Mouse (Mus musculus) ES-E14 (cell line): ENCODE data around the gene Vangl1. TPM values are rescaled to one million over a fixed set of nuclear protein-coding genes. Genes with fewer than 3 reads are reported as not detected.

Experiments used
- DNase-seq: peaks from one replicate; pipeline ENCODE4 v3.0.0-alpha.2; 2013; ENCODE audit warnings: low read depth, low spot score
- H3K27ac ChIP-seq: 2 replicates; pipeline ENCODE4 v1.5.1; 2012; ENCODE audit warnings: low read depth, mild to moderate bottlenecking, low read length, moderate library complexity, mixed read lengths; ENCODE audit not compliant: poor library complexity, insufficient read depth, severe bottlenecking
- H3K36me3 ChIP-seq: 2 replicates; pipeline ENCODE4 v1.6.1; 2012; ENCODE audit warnings: mild to moderate bottlenecking, low read length, moderate library complexity, mixed read lengths; ENCODE audit not compliant: control insufficient read depth, poor library complexity, insufficient read depth, severe bottlenecking
- H3K4me1 ChIP-seq, 2 experiments: fragments of 150-350 bp in 1 of 2; sonication (generic) in 1 of 2; 2 replicates each; pipeline ENCODE4 v1.6.1; 2012; ENCODE audit warnings: low read length in 2 of 2, mild to moderate bottlenecking in 1 of 2, mixed read lengths in 1 of 2; ENCODE audit not compliant: control insufficient read depth in 2 of 2, insufficient read depth in 2 of 2, poor library complexity in 1 of 2
- H3K4me3 ChIP-seq, 2 experiments: fragments of 150-350 bp in 1 of 2; sonication (generic) in 1 of 2; 2 replicates each; pipeline ENCODE4 v1.5.1; 2012; ENCODE audit warnings: low read length in 2 of 2, low read depth in 1 of 2, mild to moderate bottlenecking in 1 of 2, mixed read lengths in 1 of 2; ENCODE audit not compliant: insufficient read depth in 1 of 2, poor library complexity in 1 of 2, severe bottlenecking in 1 of 2
- H3K9ac ChIP-seq: 2 replicates; pipeline ENCODE4 v1.6.1; 2012; ENCODE audit warnings: low read depth, mild to moderate bottlenecking, low read length, mixed read lengths; ENCODE audit not compliant: poor library complexity, insufficient read depth, severe bottlenecking
- H3K9me3 ChIP-seq: fragments of 150-350 bp; sonication (generic); 2 replicates; pipeline ENCODE4 v1.6.1; 2012; ENCODE audit warnings: low read depth, mild to moderate bottlenecking, low read length; ENCODE audit not compliant: control insufficient read depth, insufficient read depth
- CHD2 ChIP-seq: IDR thresholded peaks from 2 replicates; pipeline ENCODE4 v1.6.1; 2014; ENCODE audit warnings: mild to moderate bottlenecking, low read depth, low read length, inconsistent platforms
- HCFC1 ChIP-seq: IDR thresholded peaks from 2 replicates; pipeline ENCODE4 v1.6.1; 2012; ENCODE audit warnings: low read length, inconsistent platforms, borderline replicate concordance; ENCODE audit not compliant: insufficient read depth
- MAFK ChIP-seq: IDR thresholded peaks from 2 replicates; pipeline ENCODE4 v1.6.1; 2014; ENCODE audit warnings: mild to moderate bottlenecking, low read depth, low read length, inconsistent platforms; ENCODE audit not compliant: insufficient read depth
- ZC3H11A ChIP-seq: IDR thresholded peaks from 2 replicates; pipeline ENCODE4 v1.6.1; 2012; ENCODE audit warnings: low read depth, mild to moderate bottlenecking, inconsistent platforms, low read length, borderline replicate concordance
- ZNF384 ChIP-seq: IDR thresholded peaks from 2 replicates; pipeline ENCODE4 v1.6.1; 2012; ENCODE audit warnings: low read depth, low read length, inconsistent platforms
- in situ Hi-C, 2 experiments: fragments of 600-800 bp; cut with MboI; formaldehyde crosslinking; loops; one replicate each; pipeline ENCODE4 v1.15.1; 2025; ENCODE audit warnings: low sequenced_read_pairs in 2 of 2, inconsistent platforms in 1 of 2; ENCODE audit not compliant: unreplicated experiment in 2 of 2
- total RNA-seq: library from RNA; depleted of rRNA; stranded (reverse); fragments of 300-350 nt; gene quantifications from 2 replicates; pipeline ENCODE4 v1.2.3, GENCODE M21; 2012

Gene Vangl1
- total RNA-seq, 1 experiment = 119 TPM

GRCm38 (mm10) chr3:102140606-102141005 is 63.9 kb downstream of the Vangl1 start:
- in situ Hi-C loops = no loop called here
- no peak overlapping the region for H3K27ac ChIP-seq
- H3K4me1 ChIP-seq = peaks cover 3 to 7% of the 10 kb centered on the region in 2 experiments; a peak in 1 of 4 replicates
- TF ChIP-seq ZNF384 (no peak), CHD2 (no peak), HCFC1 (no peak), ZC3H11A (no peak), MAFK (no peak)
- H3K9ac ChIP-seq = no peak overlapping the region
- H3K9me3 ChIP-seq = no peaks in the 10 kb centered on the region
- DNase-seq = no peak
- H3K36me3 ChIP-seq = no peaks in the 10 kb centered on the region
- H3K4me3 ChIP-seq = no peak overlapping the region

- H3K36me3 ChIP-seq = no peaks in the 10 kb centered on the region
- no peaks in the 10 kb centered on the region for H3K9me3 ChIP-seq
- in situ Hi-C loops = no loop called here
- no peak for DNase-seq
- H3K27ac ChIP-seq = no peak overlapping the region
- H3K4me3 ChIP-seq = no peak overlapping the region
- H3K4me1 ChIP-seq = peaks cover 3 to 7% of the 10 kb centered on the region in 2 experiments; a peak in 1 of 4 replicates
- TF ChIP-seq ZNF384 (no peak), HCFC1 (no peak), MAFK (no peak), CHD2 (no peak), ZC3H11A (no peak)
- no peak overlapping the region for H3K9ac ChIP-seq
These were observed 65.6 kb downstream of the Vangl1 start for GRCm38 (mm10) chr3:102138899-102139298.

GRCm38 (mm10) chr3:102137158-102137557 is 67.3 kb downstream of the Vangl1 start:
- no peak overlapping the region for H3K4me3 ChIP-seq
- TF ChIP-seq CHD2 (no peak), HCFC1 (no peak), MAFK (no peak), ZC3H11A (no peak), ZNF384 (no peak)
- H3K27ac ChIP-seq = no peak overlapping the region
- in situ Hi-C loops = no loop called here
- no peak overlapping the region for H3K9ac ChIP-seq
- no peak for DNase-seq
- no peaks in the 10 kb centered on the region for H3K9me3 ChIP-seq
- H3K36me3 ChIP-seq = no peaks in the 10 kb centered on the region
- peaks cover 3 to 7% of the 10 kb centered on the region in 2 experiments; a peak in 1 of 4 replicates for H3K4me1 ChIP-seq

- Histone ChIP-seq H3K27ac (no peak overlapping the region), H3K9ac (no peak overlapping the region), H3K36me3 (no peaks in the 10 kb centered on the region), H3K9me3 (no peaks in the 10 kb centered on the region), H3K4me3 (no peak overlapping the region), H3K4me1 (peaks cover 2 to 7% of the 10 kb centered on the region in 2 experiments; a peak in 1 of 4 replicates)
- DNase-seq = no peak
- TF ChIP-seq ZC3H11A (no peak), HCFC1 (no peak), ZNF384 (no peak), CHD2 (no peak), MAFK (no peak)
- in situ Hi-C loops = no loop called here
These were observed 68.9 kb downstream of the Vangl1 start for GRCm38 (mm10) chr3:102135389-102136113.
